Mouse (Mus musculus): ENCODE results near the gene Vps26b. TPM values are rescaled to one million over a fixed set of nuclear protein-coding genes. Genes with fewer than 3 reads are reported as not detected.

Vps26b gene
- 10 to 100 TPM; 53.4 to 68.9 TPM for polyA plus RNA-seq (2017; shearing (Covaris generic))

DNA sequence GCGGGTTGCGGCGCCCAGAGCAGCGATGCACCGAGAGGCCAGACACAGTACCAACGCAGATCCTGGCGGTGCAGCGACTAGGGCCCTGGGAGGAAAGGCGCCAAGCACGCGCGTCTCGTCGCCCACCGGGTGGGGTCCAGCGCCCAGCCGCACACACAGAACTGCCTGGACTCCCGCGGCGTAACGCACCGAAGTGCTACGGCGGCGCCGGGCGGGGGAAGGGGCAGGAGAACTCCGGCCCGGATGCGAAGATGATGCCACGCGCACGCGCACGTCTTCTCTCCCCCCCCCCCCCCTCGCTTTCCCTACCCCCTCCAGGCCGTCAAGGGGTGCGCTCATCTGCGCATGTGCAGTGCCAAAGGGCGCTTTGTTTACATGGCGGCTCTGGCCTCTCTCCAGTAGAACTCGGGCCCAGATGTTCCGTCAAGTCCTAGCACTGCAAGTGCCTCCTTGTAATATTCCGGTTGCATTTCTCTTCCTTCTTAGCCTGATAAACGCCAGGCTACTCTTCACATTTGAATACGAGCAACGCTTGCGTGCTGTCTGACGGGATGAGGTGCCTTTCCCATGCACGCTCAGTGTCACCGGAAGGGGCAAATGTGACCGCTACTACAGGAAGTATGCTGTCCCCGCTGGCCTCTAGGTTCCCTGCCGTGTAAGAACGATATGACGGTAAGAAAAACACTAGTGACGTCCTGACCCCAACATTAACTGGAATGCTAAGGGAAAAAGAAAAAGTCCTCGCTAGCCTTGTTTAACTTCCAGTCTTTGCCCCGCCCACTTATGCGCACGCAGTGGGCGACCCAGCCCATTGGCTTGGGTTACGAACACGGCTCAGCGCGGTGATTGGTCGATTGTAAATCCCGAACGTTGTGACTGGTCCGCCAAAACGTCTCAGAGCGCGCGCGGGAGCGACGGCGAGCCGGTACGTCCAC lies at the start of gene Vps26b, which contains the start of gene Ncapd3:
TSS of gene Vps26b (minus strand) at position 238 of the 935 bp plus-strand sequence.
TSS of gene Ncapd3 (plus strand) at position 348 of the 935 bp plus-strand sequence.

DNA sequence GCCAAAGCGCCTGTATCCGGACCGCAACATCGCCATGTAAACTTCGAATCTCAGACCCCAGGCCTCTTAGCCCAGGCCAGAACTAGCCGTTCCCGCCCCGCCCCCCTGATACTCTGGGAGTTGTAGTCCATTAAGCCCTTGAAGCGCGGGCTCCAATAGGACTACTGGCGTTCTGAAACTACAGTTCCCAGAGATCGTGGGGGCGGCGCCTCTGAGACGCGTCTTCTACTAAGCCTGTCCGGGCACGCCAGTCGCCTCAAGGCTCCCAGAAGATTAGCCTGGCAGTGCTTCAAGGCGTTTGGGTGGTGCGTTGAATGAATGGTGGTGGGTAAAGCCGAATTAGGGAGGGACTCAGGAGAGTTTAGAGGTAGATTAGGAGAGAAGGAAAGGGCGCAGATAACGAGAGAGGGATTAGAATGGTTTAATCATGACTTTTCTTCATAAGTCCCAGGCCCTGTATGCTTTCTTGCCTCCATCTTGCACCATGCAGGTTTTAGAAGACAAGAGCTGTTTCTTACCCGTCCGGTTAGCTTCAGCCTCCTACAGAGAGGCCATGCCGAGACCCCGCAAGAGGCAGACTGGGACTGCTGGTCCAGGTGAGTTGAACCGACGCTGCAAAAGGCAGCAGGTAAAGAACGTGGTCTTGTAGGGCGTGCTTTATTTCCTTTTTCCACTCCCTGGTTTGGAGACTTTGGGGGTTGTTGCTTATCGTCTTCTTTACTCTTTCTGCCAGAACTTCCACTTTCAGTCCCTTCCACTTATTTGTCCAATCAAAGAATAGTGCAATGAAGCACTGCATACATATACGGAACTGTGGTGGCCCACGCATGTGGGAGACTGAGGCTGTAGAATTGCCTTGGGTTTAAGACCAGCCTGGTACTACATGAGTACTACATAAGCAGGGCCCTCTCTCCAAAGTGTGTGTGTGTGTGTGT lies 30.1 kb downstream of the Vps26b start, which contains the start of the genes Acad8 and Thyn1:
TSS of gene Acad8 (minus strand) at position 106 of the 935 bp plus-strand sequence.
TSS of gene Thyn1 (plus strand) at position 250 of the 935 bp plus-strand sequence.

Other genes starting within 250 kb of the Vps26b start
- gene Glb1l2, start 223.6 kb downstream of the Vps26b start, polyA plus RNA-seq (2017; shearing (Covaris generic)): under 1 TPM; 0.16 to 0.75 TPM
- gene Glb1l3, start 169.2 kb downstream of the Vps26b start, polyA plus RNA-seq (2017; shearing (Covaris generic)): 1 to 10 TPM in 1 of 2 experiments, under 1 TPM in 1; 0.16 to 2.1 TPM
- under 1 TPM; 0.25 to 0.34 TPM for gene Gm1110, start 107.0 kb downstream of the Vps26b start, polyA plus RNA-seq (2017; shearing (Covaris generic))
- gene Acad8, start 30.5 kb downstream of the Vps26b start, polyA plus RNA-seq (2017; shearing (Covaris generic)): 10 to 100 TPM; 27.7 to 29.2 TPM
- 10 to 100 TPM; 74.3 to 82.8 TPM for gene Thyn1, start 30.4 kb downstream of the Vps26b start, polyA plus RNA-seq (2017; shearing (Covaris generic))
- gene Ncapd3, start 110 bp upstream of the Vps26b start, polyA plus RNA-seq (2017; shearing (Covaris generic)): 10 to 100 TPM; 24.6 to 37.3 TPM
- 1 to 10 TPM in 1 of 2 experiments, under 1 TPM in 1; 0.34 to 1.5 TPM for gene Jam3, start 125.4 kb upstream of the Vps26b start, polyA plus RNA-seq (2017; shearing (Covaris generic))